Mouse (Mus musculus) testis, adult 2 months (tissue): ENCODE data around the gene Ripk1.

Source experiments
- CTCF ChIP-seq: fragments of 200-500 bp; IDR thresholded peaks from 2 replicates; pipeline ENCODE4 v1.5.1; 2012; ENCODE audit warnings: low read depth, mild to moderate bottlenecking, inconsistent platforms, low read length, moderate library complexity; ENCODE audit not compliant: control insufficient read depth, insufficient read depth, insufficient replicate concordance
- POLR2A ChIP-seq: fragments of 200-500 bp; IDR thresholded peaks from 2 replicates; pipeline ENCODE4 v1.6.1; 2012; ENCODE audit warnings: low read depth, mild to moderate bottlenecking, inconsistent platforms, low read length, moderate library complexity; ENCODE audit not compliant: control insufficient read depth

GRCm38 (mm10) chr13:34037172-34038055 is 35.3 kb downstream of the Ripk1 start, which contains the start of gene Bphl:
- TF ChIP-seq CTCF (0 out of 2 replicates have a peak, but pooled peaks have one; percentile 11), POLR2A (peak; percentile 97)
